Mouse (Mus musculus) B cell, adult 2 months (primary cell): Measurements from ENCODE around the gene Mettl1.

ENCODE experiments used
- DNase-seq, 2 experiments: peaks; one replicate each; pipeline ENCODE4 v3.0.0; 2022

Gene Mettl1

GRCm38 (mm10) chr10:127090560-127091411 lies 49.6 kb downstream of the Mettl1 start:
- no peak for DNase-seq

DNA sequence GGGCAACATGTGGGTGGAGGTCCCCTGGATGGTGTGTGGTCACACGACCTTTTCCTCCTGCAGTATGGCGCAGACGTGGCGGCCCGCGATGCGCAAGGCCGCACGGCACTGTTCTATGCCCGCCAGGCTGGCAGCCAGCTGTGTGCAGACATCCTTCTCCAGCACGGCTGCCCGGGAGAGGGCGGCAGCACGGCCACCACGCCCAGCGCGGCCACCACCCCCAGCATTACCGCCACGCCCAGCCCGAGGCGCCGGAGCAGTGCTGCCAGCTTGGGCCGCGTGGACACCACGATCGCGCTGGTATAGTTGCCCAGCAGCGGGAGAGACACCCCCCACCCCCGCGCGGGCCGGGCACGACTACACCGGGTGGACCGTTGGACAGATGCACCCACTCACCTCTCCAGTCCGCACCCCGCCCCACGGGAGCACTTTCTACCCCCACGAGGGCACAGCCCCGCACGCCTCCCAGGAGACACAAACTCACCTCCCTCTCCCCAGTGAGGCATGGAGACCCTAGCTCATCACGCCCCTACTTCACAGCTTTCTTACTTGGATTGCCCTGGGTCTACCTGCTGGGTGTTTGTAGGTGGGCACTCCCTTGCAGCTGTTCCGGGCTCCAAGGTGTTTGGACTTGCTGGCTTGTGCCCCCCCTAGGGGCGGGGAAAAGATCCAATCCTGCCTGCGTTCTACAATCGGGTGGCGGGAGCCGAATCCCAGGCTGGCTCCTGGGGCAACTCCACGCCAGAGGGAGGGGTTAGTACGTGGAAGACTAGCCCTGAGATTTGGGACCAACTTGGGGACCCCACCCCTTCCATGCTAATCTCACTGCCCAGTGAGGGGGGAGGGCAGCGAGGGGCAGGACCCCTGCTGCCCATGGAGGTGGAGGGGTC lies 50.5 kb downstream of the Mettl1 start:
- no peak for DNase-seq

GRCm38 (mm10) chr10:127092742-127093141 lies 51.5 kb downstream of the Mettl1 start:
- DNase-seq: no peak

GRCm38 (mm10) chr10:127094382-127094802 lies 53.2 kb downstream of the Mettl1 start:
- DNase-seq: no peak
